Mouse (Mus musculus): ENCODE results near the gene Tax1bp3. TPM values are rescaled to one million over a fixed set of nuclear protein-coding genes. Genes with fewer than 3 reads are reported as not detected.
A peak's percentile ranks its signal among the peaks of the same experiment; 100 is the strongest.

Tax1bp3 gene
- 208 and 212 TPM in 2 replicates for polyA plus RNA-seq (2015; fragmentation: Nextera tagmentation; extraction: Ambion mirVana)

DNA sequence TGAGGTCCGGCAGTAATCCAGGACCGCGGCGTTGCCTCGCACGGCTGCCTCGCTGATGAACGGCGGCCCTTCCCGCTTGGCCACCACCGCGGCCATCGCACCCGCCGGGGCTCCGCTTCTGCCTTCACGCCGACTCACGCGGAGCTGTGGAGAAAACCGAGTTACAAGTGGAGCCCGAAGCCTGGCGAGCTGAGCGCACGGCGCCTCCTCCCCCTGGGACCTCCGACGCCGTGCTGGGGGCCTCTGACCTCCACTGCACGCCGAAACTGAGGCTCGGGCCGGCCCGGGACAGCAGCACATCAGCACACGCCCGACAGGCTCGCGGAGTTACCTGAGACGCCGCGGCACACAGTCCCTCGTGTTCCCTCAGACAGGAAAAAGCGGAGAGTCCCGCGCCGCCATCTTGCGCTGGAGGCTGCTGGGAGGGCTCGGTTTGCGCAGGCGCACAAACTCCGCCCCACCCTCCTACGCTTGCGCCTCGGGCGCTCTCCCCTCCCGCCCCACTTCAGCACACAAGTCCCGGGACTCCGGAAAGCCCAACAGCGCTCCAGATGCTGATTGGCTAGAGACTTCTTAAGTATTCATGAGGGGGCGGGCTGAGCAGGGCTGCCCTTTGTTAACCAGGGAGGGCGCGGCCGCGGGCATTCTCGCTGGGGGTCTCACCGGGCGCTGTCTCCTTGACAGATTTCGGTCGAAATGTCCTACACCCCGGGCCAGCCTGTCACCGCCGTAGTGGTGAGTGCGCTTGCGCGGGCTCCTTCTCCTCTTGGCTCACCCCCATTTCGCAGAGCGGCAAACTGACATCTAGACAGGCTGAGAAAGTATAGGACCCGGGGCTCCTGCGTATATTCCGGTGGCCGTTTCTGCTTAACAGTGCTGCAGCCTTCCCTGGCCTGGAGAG lies at the start of gene Tax1bp3, which contains the start of gene Emc6:
Gene Tax1bp3 (plus strand): TSS at position 476 of the 901 bp plus-strand sequence.
Gene Emc6 (minus strand): TSS at position 430 of the 901 bp plus-strand sequence.
- WGBS: under 1% methylated on average over 80 of the region's 81 CpGs
- Histone ChIP-seq H3K4me2 (replicated peaks) (peak within 1 kb of the TSS; percentile 78), H3K36me3 (peaks cover 3% of the 10 kb centered on the region; the same call in 1 of the 2 replicates), H3K4me3 (replicated peaks) (peak within 1 kb of the TSS; percentile 94), H3K27ac (peak within 1 kb of the TSS; percentile 97), H3K9ac (peak within 1 kb of the TSS; percentile 78), H3K4me1 (replicated peaks) (peaks cover 30% of the 10 kb centered on the region), H3K9me3 (no peaks in the 10 kb centered on the region), H3K27me3 (replicated peaks) (no peaks in the 10 kb centered on the region)
- peak; percentile 97 for ATAC-seq

DNA sequence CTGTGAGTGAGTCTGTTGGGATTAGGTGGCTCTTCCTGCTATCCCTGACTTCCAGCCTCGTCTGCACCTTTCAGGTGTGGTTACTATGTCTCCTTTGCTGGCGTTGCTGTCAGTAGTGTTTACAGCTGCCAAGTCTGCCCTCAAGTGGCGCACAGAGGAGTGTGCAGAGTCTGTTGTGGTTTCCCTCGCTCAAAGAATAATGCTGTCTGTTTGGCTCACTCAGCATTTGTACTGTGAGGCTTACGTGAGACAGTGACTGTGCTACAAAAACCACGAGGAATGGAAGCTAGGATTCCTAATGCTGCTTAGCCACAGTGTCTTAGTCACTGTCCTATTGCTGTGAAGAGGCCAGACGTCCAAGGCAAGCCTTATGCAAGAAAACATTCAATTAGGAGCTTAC lies 45.9 kb upstream of the Tax1bp3 start:
- Histone ChIP-seq H3K9ac (no peak overlapping the region), H3K9me3 (no peaks in the 10 kb centered on the region), H3K27me3 (replicated peaks) (no peaks in the 10 kb centered on the region), H3K27ac (no peak overlapping the region), H3K4me2 (replicated peaks) (no peak overlapping the region), H3K36me3 (peaks cover 9% of the 10 kb centered on the region; the same call in 1 of the 2 replicates), H3K4me1 (replicated peaks) (peaks cover 3% of the 10 kb centered on the region; the same call in 1 of the 2 replicates), H3K4me3 (replicated peaks) (no peak overlapping the region)
- ATAC-seq: no peak
- WGBS: 73% methylated on average over 7 of the region's 7 CpGs

DNA sequence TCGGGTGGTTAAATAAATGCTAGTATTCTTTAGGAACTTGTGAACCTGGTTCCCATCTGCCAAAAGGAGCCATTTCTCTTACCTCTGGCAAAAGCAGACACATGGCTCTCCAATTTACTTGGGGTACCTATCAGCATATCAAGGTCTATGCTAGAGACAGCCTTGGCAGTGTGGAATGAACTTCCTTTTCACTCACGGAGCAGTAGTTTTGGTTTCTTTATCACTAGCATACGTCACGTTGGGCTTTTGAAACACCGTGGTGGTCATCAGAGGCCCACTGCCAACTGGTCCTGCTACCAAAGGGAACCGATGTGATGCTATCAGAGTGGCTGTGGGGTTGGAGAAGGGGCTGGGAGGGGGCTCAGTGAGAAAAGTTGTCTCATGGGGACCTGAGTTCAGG lies 43.9 kb upstream of the Tax1bp3 start:
- H3K27me3 ChIP-seq (replicated peaks): no peaks in the 10 kb centered on the region
- H3K4me3 ChIP-seq (replicated peaks): no peak overlapping the region
- peaks cover 9% of the 10 kb centered on the region; the same call in 1 of the 2 replicates for H3K4me1 ChIP-seq (replicated peaks)
- H3K27ac ChIP-seq: no peak overlapping the region
- no peak overlapping the region for H3K9ac ChIP-seq
- no peaks in the 10 kb centered on the region for H3K9me3 ChIP-seq
- no peak for ATAC-seq
- H3K4me2 ChIP-seq (replicated peaks): no peak overlapping the region
- H3K36me3 ChIP-seq: peaks cover 9% of the 10 kb centered on the region; the same call in 1 of the 2 replicates
- 97% methylated on average over 6 of the region's 6 CpGs for WGBS

DNA sequence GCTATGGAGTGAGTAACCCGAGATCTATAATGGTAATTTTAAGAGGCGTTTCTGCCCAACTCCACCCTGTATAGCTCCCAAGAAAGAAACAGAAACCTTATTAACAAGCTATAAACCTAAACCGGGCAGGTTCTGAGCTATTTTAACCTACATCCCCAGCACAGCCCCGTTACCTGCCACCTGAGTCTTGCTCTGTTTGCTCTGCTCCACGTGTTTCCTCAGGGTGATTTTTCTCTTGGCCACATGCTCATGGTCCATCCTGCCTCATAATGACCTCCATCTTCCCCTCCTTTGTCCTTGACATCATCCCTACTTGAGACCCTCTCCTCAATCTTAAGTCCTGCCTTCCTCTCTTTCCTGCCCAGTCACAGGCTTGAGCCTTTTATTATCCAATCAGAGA lies 42.7 kb upstream of the Tax1bp3 start:
- H3K4me2 ChIP-seq (replicated peaks): peak overlapping the region; percentile 29
- H3K9me3 ChIP-seq: no peaks in the 10 kb centered on the region
- 86% methylated on average over 5 of the region's 5 CpGs for WGBS
- no peak overlapping the region for H3K4me3 ChIP-seq (replicated peaks)
- H3K27me3 ChIP-seq (replicated peaks): no peaks in the 10 kb centered on the region
- no peak overlapping the region for H3K27ac ChIP-seq
- no peak for ATAC-seq
- H3K36me3 ChIP-seq: peaks cover 9% of the 10 kb centered on the region; the same call in 1 of the 2 replicates
- no peak overlapping the region for H3K9ac ChIP-seq
- peaks cover 9% of the 10 kb centered on the region; the same call in 1 of the 2 replicates for H3K4me1 ChIP-seq (replicated peaks)

- Histone ChIP-seq H3K4me1 (replicated peaks) (peaks cover 9% of the 10 kb centered on the region; the same call in 1 of the 2 replicates), H3K4me3 (replicated peaks) (peak overlapping the region; percentile 78), H3K36me3 (peaks cover 9% of the 10 kb centered on the region; the same call in 1 of the 2 replicates), H3K9me3 (no peaks in the 10 kb centered on the region), H3K27ac (0 out of 2 replicates have a peak overlapping the region, but pooled peaks have one; percentile 18), H3K9ac (peak overlapping the region; percentile 58), H3K4me2 (replicated peaks) (peak overlapping the region; percentile 63), H3K27me3 (replicated peaks) (no peaks in the 10 kb centered on the region)
- WGBS: 64% methylated on average over 6 of the region's 6 CpGs
- no peak for ATAC-seq
Observed at GRCm38 (mm10) chr11:73136587-73136986, 40.3 kb upstream of the Tax1bp3 start.

GRCm38 (mm10) chr11:73137116-73137515 lies 39.8 kb upstream of the Tax1bp3 start:
- Histone ChIP-seq H3K9ac (peak overlapping the region; percentile 58), H3K36me3 (peaks cover 8% of the 10 kb centered on the region; the same call in 1 of the 2 replicates), H3K4me1 (replicated peaks) (peaks cover 9% of the 10 kb centered on the region; the same call in 1 of the 2 replicates), H3K4me2 (replicated peaks) (peak overlapping the region; percentile 63), H3K9me3 (no peaks in the 10 kb centered on the region), H3K27me3 (replicated peaks) (no peaks in the 10 kb centered on the region), H3K27ac (0 out of 2 replicates have a peak overlapping the region, but pooled peaks have one; percentile 18), H3K4me3 (replicated peaks) (peak overlapping the region; percentile 78)
- WGBS: 15% methylated on average over 11 of the region's 11 CpGs
- ATAC-seq: peak; percentile 15

DNA sequence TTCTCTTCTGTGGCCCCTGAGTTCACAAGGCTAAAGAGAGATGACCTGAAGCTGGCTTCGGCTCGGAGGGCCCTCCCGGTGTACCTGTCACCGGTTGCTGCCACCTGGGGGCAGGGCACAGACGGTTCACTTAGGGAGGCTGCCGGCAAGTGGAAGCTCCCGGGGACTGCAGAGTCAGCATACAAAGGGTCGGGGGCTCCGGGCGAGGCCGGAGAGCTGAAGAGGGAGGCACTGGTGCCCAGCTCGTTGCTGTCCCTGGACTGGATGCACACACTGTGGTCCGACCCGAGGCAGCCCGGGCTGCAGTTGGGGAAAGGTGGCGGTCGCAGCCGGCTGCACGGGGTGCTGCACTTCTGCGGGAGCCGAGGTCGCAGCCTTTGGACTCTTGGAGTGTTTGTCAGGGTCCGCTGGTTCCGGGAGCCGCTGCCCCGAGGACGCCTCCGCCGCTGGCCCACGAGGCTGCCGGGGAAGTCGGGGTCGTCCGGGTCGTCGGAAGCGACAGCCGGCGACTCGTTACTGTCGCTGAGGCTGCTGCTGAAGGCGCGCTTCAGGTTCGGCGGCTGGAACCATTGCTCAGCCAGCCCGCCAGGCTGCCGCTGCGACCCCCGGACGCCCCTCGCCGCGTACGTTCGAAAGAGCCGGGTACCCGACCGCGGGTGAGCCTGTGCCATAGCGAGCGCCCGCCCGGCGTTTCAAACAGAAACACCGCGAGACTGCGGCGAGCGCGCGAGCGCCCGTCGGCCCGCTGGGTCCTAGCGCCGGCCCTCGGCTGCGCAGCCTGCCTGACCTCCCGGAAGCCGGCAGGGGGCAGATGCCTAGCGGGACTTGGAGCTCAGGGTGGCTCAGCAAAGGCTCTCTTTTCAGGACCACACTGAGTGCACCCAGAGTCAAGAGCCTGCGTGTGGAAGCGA lies 39.0 kb upstream of the Tax1bp3 start, which contains the start of gene Haspin:
Gene Haspin (minus strand): TSS at position 704 of the 911 bp plus-strand sequence.
- H3K27ac ChIP-seq: 0 out of 2 replicates have a peak within 1 kb of the TSS, but pooled peaks have one; percentile 5

DNA sequence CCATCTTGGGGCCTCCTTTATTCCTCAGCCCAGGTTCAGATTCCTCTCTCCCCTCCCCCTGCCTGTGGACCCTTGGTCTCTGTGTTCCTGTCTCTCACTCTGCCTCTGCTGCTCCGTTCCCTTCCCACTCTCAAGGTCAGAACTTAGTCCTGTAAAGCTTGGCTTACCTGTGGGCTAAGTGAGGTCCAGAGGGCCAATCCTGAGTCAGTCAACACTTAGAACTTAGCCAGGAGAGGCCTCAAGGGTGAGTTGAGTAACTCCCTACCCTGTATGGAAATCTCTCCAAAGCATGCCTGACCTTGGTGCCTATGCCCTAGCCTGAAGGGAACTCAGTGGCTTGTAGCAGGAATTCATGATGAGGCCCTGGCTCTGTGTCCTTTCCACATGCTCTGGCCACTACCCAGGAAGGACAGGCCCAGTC lies 32.6 kb upstream of the Tax1bp3 start:
- Histone ChIP-seq H3K4me1 (replicated peaks) (no peaks in the 10 kb centered on the region), H3K27me3 (replicated peaks) (no peaks in the 10 kb centered on the region), H3K9me3 (no peaks in the 10 kb centered on the region), H3K4me3 (replicated peaks) (no peak overlapping the region), H3K9ac (no peak overlapping the region), H3K27ac (no peak overlapping the region), H3K4me2 (replicated peaks) (no peak overlapping the region), H3K36me3 (no peaks in the 10 kb centered on the region)
- 48% methylated on average over 1 of the region's 1 CpGs for WGBS
- ATAC-seq: no peak

More for the DNA sequence above, 39.0 kb upstream of the Tax1bp3 start, which contains the start of gene Haspin:
- Histone ChIP-seq H3K4me2 (replicated peaks) (peak within 1 kb of the TSS; percentile 63), H3K36me3 (peaks cover 6% of the 10 kb centered on the region; the same call in 1 of the 2 replicates), H3K9me3 (no peaks in the 10 kb centered on the region), H3K9ac (peak within 1 kb of the TSS; percentile 58), H3K27me3 (replicated peaks) (no peaks in the 10 kb centered on the region), H3K4me1 (replicated peaks) (peaks cover 9% of the 10 kb centered on the region; the same call in 1 of the 2 replicates), H3K4me3 (replicated peaks) (peak within 1 kb of the TSS; percentile 78)
- ATAC-seq: peak; percentile 97
- under 1% methylated on average over 81 of the region's 84 CpGs for WGBS

DNA sequence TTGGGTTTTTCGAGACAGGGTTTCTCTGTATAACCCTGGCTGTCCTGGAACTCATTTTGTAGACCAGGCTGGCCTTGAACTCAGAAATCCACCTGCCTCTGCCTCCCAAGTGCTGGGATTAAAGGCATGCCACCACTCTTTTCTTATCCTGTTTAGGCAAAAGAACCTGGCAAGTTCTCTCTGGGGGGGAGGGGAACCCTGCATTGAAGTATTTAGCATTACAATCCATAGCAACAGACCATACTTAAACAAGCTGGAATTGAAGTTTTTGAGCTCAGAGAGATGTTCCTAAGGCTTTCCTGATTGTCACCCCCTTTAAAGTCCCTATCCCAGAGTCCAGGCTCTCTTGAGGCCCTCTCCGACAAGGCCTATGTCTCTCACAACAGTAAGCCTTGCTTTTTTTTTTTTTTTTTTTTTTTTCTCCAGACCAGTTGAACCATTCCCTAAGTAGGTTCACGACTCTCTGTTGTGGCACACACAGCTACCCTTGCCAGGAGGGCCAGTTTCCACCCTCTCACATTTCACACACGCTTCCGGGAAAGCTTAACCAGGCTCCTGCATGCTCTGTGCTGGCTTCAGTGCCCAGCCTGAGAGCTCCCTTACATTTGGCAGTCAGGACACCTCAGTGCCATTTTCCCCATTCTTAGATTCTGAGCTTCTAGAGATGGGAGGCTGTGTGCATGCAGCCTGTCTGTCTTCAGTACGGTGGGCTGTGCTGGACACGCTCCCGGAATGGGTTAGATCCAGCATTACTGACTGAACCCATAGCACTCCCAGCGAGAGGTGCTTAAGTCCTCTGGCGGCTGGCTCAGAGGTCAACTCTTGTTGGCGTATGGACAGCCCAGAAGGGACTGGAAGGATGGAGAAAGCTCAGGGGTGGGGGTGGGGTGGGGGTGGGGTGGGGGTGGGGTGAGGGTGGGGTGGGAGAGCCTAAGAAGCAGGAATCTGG lies 30.6 kb upstream of the Tax1bp3 start:
- Histone ChIP-seq H3K27me3 (replicated peaks) (no peaks in the 10 kb centered on the region), H3K4me2 (replicated peaks) (no peak overlapping the region), H3K36me3 (no peaks in the 10 kb centered on the region), H3K9me3 (no peaks in the 10 kb centered on the region), H3K4me3 (replicated peaks) (no peak overlapping the region), H3K27ac (no peak overlapping the region), H3K9ac (no peak overlapping the region), H3K4me1 (replicated peaks) (no peaks in the 10 kb centered on the region)
- 62% methylated on average over 11 of the region's 11 CpGs for WGBS
- no peak for ATAC-seq

GRCm38 (mm10) chr11:73146975-73147365 lies 29.9 kb upstream of the Tax1bp3 start:
- Histone ChIP-seq H3K27ac (no peak overlapping the region), H3K4me1 (replicated peaks) (no peaks in the 10 kb centered on the region), H3K4me2 (replicated peaks) (no peak overlapping the region), H3K9ac (no peak overlapping the region), H3K36me3 (no peaks in the 10 kb centered on the region), H3K27me3 (replicated peaks) (no peaks in the 10 kb centered on the region), H3K9me3 (no peaks in the 10 kb centered on the region), H3K4me3 (replicated peaks) (no peak overlapping the region)
- WGBS: 58% methylated on average over 7 of the region's 7 CpGs
- no peak for ATAC-seq

DNA sequence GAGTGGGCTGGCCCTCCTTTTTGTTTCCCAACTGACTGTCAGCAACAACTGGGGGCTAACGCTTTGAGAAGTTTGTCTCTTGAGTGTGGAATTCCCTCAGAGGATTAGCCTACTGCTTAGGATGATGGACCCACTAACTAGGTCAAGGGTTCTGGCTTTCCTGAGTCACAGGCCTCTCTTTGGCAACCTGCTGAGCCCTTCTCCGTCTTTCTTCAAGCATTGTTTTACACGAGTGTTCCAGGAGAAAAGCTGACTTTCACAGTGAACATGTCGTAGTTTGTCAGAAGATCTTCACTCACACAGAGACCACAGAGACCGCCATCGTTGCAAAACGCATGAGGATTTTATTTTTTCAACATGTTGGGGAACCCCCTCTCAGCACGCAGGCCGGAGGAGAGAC lies 28.7 kb upstream of the Tax1bp3 start:
- Histone ChIP-seq H3K9ac (no peak overlapping the region), H3K4me2 (replicated peaks) (no peak overlapping the region), H3K27me3 (replicated peaks) (no peaks in the 10 kb centered on the region), H3K27ac (no peak overlapping the region), H3K4me3 (replicated peaks) (no peak overlapping the region), H3K36me3 (no peaks in the 10 kb centered on the region), H3K4me1 (replicated peaks) (no peaks in the 10 kb centered on the region), H3K9me3 (no peaks in the 10 kb centered on the region)
- ATAC-seq: no peak
- WGBS: 83% methylated on average over 9 of the region's 9 CpGs

Data from intestine, embryonic 15.5 days (tissue).